Mouse (Mus musculus) kidney, postnatal 14 days (tissue): Measurements from ENCODE around the gene Gm11115.

Experiments
- DNase-seq: peaks from one replicate; pipeline ENCODE4 v3.0.0; 2022; ENCODE audit warnings: mixed read lengths

Gm11115 gene

DNA sequence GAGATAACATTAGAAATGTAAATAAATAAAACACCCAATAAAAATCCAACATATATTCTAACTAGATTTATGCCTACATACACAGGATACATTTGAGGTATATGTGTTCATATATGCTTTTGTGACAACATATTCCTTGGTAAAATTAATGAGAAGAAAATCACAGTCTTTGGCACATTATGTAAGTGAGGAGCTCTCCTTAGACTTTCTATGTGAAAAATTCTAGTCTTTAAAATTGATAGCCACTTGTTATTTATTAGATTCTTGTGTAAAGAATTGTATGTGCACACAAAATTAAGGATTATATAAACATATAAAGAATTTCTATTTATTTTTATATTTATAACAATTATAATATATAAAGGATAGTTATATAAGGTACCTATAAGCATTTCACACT is at the start of gene Gm11115:
Gene Gm11115 (minus strand): TSS at position 101 of the 400 bp plus-strand sequence.
- DNase-seq: no peak

DNA sequence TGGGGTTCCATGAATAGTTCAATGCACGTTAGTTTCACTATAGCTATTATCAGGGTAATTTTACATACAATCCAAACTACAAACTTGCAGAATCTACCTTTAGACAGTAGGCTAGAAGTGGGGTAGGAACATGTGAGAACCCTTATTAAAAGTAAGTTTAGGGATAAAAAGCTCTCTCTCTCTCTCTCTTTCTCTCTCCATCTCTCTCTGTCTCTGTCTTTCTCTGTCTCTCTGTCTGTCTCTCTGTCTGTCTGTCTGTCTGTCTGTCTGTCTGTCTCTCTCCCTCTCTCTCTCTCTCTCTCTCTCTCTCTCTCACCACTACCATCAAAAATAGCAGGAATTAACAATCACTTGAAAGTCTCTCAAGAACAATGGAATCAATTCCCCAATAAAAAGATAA is 42.5 kb downstream of the Gm11115 start, which contains the start of gene Gm11116:
Gene Gm11116 (minus strand): TSS at position 101 of the 400 bp plus-strand sequence.
- no peak for DNase-seq
